Mouse (Mus musculus) heart, adult 18-20 months (tissue): ENCODE results near the gene Edem3. TPM values are rescaled to one million over a fixed set of nuclear protein-coding genes. Genes with fewer than 3 reads are reported as not detected.
"Not testable (repeated sequence)": the region's sequence is repeated elsewhere in the genome, so short reads cannot be mapped to it uniquely, and the experiment has no call there.

Source experiments
- DNase-seq, 2 experiments: peaks; one replicate each; pipeline ENCODE4 v3.0.0; 2021 to 2022; ENCODE audit warnings: mixed read lengths in 1 of 2
- total RNA-seq, 2 experiments: library from RNA; stranded (reverse); gene quantifications; 2 replicates each; pipeline ENCODE4 v1.2.3; 2021

Gene Edem3
- total RNA-seq, 2 experiments from 2014 or later, result 18.6 to 20.5 TPM

DNA sequence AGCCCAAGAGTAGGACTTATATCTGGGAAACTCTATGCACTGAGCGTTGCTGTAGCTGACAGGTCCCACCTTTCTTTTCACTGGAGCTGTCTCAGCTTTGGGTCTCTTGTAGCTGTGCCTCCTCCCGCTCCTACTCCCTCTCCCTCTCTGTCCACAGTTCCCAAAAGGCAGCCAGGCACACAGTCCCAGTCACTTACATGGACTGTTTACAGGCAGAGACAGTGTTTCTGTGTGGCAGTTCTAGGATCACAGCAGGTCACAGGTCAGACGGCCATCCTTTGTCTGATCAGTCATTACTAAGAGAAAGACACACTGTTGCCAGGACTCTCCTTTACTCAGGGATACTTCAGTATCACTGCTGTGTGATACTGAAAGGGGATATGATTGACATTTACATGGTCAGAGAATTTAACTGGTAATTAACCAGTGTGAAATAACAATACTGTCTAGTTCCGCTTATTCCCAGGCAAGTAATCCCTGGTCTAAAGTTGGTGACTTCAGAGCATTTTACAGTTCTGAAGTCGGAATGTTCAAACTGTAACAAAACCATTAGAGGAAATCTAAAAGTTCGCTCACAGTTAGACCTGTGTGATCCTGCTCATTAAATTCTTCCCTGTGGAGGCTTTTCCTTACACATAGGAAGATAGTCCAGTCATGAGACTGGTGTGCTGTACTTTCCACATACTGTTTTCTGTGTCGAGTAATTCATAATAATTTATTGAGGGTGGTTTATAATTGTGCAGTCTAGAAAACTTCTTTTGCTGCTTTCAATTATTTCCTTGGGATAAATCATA, 55.7 kb downstream of the Edem3 start:
- no peak for DNase-seq

DNA sequence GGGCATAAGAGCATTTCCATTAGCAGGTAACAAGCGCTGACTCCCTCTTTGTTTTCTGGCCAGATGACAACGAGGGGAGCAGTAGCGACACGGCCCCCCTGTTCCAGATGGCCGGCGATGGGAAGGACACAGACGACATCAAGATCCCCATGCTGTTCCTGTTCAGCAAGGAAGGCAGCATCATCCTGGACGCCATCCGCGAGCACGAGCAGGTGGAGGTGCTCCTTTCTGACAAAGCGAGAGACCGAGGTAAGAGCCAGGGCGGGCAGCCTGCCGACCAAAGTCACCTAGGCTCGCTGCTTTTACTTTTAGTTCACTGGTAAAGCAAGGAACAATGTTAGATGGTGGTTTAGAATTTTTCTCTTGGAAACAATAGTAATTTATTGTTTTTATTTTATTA, 56.3 kb downstream of the Edem3 start:
- no peak for DNase-seq

DNA sequence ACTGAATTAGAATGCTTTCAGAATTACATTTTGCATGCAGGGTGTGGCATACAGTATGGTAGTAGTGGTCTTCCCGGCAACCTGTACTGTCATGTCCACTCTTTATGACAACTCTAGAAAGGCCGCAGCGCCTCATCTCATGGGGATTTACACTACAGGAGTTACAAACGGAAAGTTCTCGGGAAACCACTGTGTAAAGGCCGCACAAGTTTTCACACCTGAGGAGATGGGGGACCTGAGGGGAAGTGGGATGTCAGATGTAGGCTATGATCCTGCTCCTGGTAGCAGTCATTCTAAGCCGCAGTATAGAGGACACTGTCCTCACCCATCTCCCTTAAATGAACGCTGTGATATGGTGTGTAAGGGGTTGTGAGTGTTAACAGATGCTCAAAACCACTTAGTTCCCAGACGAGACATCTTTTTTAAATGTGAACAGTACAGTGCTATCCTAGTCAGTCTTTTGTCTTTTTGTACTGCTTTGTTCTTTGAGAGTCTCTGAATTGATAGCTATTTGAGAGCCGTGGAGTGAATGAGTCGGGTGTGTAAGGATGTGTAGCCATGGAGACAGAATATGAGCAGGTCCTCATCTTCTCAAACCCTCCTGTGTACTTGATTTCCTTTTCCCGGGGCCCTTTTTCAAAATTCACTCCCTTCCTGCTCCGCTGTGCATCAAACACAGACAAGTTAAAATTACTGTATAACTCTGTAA, 57.0 kb downstream of the Edem3 start:
- no peak for DNase-seq

GRCm38 (mm10) chr1:151816051-151816450, 60.9 kb downstream of the Edem3 start:
- DNase-seq, result no peak

GRCm38 (mm10) chr1:151819190-151819589, 64.0 kb downstream of the Edem3 start:
- DNase-seq, result no peak

GRCm38 (mm10) chr1:151820457-151820856, 65.3 kb downstream of the Edem3 start:
- DNase-seq, result peak; percentile 63 to 90

DNA sequence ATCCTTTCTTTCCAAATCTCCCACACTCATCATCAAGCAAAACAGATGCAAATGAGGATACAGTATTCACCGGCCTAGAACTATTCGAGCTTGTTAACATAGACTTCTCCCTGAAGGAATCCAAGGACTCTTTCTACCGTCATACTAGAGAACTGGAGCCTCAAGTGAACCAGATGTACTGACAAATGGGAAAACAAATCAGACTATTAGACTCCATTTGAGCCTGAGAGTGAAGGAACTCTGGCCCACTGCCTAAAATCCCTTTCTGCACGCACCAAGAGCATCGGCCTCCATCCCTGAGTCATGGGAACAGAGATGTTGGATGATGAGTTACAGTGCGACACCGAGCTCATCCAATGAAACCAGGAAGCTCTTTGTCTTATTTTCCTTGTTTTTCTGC, 69.9 kb downstream of the Edem3 start:
- DNase-seq, result no peak

DNA sequence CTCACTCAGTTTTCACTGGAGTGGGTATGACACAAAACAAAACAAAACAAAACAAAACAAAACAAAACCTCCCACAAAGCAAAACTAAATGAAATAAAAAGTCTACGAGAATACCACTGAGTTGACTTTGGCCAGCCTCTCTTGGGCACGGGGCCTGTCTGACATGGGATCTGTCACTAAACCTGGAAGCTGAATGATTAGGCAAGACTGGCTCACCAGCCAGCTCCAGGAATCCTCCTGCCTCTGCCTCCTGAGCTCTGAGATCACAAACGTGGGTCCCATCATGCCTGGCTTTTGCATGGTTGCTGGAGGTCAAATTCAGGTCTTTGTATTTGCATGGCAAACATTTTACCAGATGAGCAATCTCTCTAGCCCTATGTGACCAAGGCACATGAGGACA, 76.6 kb downstream of the Edem3 start:
- no peak for DNase-seq

DNA sequence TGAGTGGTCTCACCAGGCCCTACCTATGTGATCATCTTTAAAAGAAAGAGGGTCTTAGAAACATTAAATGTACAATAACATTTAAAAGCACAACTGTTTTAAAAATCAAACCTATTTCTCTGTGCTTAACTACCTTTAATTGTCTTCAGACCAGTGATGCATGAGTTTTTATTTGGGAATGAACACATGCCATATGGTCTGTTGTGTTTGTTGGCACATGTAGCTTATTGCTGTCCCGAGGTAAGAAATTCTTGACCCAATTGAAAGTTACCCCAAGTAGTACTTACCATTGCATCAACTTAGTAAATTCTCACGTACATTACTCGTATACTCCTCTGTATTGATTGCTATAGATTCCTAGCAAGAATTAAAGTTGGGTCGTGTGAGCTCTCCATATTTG, 80.1 kb downstream of the Edem3 start:
- DNase-seq, result no peak

DNA sequence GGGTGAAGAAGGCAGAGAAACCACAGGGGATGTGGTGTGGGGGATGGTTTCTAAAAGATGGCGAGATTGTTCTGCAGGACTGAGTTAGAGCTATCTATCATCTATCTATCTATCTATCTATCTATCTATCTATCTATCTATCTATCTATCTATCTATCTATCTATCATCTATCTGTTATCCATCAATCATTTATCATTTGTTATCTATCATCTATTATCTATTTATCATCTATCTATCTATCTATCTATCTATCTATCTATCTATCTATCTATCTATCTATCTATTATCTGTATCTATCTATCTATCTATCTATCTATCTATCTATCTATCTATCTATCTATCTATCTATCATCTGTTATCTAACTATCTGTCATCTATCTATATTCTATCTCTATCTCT, 85.2 kb downstream of the Edem3 start:
- not testable (repeated sequence) for DNase-seq

DNA sequence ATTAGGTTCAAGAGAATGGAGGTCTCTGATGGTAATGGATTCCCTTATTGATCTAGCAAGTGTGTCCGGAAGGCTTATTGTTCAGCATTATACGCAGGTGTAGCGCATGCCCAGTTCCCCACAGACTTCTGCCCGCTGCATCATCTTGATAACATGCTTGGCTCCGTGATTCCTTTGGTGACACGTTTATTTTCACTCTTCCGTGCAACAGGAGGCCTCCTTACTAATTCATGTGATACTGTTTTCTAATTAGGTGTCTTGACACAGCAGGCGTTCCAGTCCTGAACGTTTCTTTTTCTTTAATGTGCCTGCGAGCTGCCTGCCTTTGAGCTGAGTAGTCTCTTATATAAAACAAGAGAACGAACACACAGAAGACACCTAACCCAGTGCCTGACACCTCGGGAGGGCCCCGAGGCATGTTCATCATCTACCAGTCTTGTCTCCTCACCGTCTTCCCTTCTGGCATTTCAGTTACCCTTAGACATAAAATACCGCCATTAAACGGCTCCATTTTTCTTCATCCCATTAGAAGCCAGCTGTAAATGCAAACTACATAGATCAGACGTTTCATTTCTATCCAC, 90.2 kb downstream of the Edem3 start:
- no peak for DNase-seq

- DNase-seq, result no peak
These were observed 91.0 kb downstream of the Edem3 start for GRCm38 (mm10) chr1:151845926-151846782.

- DNase-seq, result no peak
These were observed 93.1 kb downstream of the Edem3 start for GRCm38 (mm10) chr1:151848286-151848685.

- DNase-seq, result no peak
These were observed 94.9 kb downstream of the Edem3 start for GRCm38 (mm10) chr1:151849993-151850608.

DNA sequence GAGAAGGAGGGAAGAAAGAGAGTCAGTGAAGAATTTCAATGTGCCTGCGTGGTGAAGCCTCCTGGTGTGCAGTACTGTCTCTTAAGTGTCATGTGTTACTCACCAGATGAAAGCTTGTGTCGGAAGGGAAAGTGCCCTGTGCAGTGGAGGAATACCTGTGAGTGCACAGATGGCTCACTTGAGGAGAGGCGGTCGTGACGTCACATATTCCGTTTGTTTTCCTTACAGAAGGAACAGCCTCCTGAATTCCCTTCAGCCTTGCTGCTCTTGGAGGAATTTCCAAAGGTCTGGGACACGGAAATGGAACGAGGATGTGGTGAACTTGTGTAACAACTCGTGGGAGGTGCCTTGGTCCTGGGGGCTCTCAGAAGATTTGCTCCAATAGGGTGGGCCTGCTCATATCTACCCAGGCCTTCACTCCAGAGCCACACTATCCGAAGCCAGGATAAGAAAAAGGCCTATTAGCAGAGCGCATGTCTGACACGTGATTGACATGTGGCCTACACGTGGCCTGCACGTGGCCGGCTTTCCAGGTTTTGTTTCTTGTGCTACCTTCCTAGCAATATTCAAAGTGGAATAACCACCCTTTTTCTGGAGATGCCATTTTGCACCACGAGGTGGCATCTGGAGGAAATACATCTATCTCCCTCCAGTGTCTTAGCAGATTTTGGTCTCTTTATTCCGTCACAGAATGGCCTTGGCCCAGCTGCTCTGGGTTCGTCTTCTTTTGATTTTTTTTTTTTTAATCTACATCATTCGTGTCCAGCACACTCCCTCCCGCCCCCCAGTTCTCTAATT, 96.1 kb downstream of the Edem3 start:
- DNase-seq, result no peak

GRCm38 (mm10) chr1:151851976-151852375, 96.8 kb downstream of the Edem3 start:
- no peak for DNase-seq

DNA sequence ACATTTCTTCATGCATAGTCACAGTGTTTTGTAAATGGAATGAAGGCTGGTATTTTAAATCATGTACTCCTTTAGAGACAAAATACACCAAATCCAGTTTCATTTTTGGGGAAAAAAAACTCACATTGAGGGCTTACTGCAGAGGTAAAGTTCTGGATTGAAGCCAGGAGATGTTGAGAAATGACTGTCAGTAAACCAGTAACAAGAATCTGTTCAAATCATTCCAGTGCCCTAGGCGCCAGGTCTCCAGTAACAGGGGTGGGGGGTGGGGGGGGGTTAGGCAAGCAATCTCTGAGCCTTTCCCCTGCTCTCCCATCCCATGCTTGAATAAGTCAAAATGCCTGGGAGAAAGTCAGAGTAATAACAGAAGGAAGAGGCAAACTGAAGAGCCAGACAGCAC, 100.4 kb downstream of the Edem3 start:
- DNase-seq, result no peak

DNA sequence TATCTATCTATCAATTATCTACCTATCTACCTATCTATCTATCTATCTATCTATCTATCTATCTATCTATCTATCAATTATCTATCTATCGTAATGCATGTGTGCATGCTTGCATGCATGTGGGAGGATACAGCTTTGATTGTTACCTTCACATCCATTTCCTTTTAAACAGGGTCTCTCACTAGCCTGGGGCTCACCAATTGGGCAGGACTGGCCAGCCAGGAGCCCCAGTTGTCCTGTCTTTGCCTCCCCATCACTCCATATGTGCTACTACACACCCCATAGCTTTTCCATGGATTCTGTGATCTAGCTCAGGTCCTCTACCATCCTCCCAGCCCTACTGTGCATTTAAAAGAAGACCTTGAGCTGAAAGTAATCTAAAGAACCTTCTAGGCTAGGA, 103.3 kb downstream of the Edem3 start:
- no peak for DNase-seq

- no peak for DNase-seq
These were observed 106.3 kb downstream of the Edem3 start for GRCm38 (mm10) chr1:151861334-151861995.

DNA sequence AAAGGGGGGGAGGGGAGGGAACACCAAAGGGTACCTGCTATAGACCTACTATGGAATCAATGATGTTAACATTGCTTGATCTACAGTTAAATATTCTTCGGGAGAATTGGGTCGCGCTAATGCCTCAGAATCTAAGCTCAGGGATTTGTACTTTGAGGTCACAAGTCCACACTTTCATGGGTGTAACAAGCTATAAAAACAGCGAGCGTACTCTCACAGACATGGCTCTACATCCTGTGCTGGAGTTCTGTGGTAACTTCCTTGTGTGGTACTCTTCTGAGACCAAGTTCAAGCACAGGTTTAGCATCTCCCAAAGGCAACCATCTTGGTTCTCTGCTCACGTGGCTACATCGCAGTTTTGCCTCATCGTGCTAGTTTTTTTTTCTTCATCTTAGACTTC, 106.9 kb downstream of the Edem3 start:
- DNase-seq, result no peak
